Mouse (Mus musculus) neural tube, embryonic 13.5 days (tissue): ENCODE data around the gene Zfp60. TPM values are rescaled to one million over a fixed set of nuclear protein-coding genes. Genes with fewer than 3 reads are reported as not detected.
"Not testable (repeated sequence)": the region's sequence is repeated elsewhere in the genome, so short reads cannot be mapped to it uniquely, and the experiment has no call there.

Source experiments
- ATAC-seq: fragments of 200-750 bp; cut with Nextera tagmentation; 2 replicates; pipeline ENCODE4 v1.8.0; 2017; ENCODE audit warnings: low read depth, mild to moderate bottlenecking, moderate TSS enrichment, moderate library complexity
- H3K27ac ChIP-seq: fragments of 300-500 bp; sonication (generic); replicated peaks from 2 replicates; pipeline ENCODE4 v1.5.1; 2015; ENCODE audit warnings: moderate library complexity, mild to moderate bottlenecking, inconsistent platforms
- H3K27me3 ChIP-seq: fragments of 300-500 bp; sonication (generic); 2 replicates; pipeline ENCODE4 v1.6.1; 2015; ENCODE audit warnings: mild to moderate bottlenecking, inconsistent platforms
- H3K36me3 ChIP-seq: fragments of 300-500 bp; sonication (generic); 2 replicates; pipeline ENCODE4 v1.6.1; 2015; ENCODE audit warnings: mild to moderate bottlenecking, inconsistent platforms
- H3K4me1 ChIP-seq: fragments of 300-500 bp; sonication (generic); replicated peaks from 2 replicates; pipeline ENCODE4 v1.6.1; 2015; ENCODE audit warnings: inconsistent platforms
- H3K4me2 ChIP-seq: fragments of 300-500 bp; sonication (generic); 2 replicates; pipeline ENCODE4 v1.6.1; 2015; ENCODE audit warnings: inconsistent platforms, mild to moderate bottlenecking, moderate library complexity
- H3K4me3 ChIP-seq: fragments of 300-500 bp; sonication (generic); 2 replicates; pipeline ENCODE4 v1.5.1; 2015; ENCODE audit warnings: mild to moderate bottlenecking, inconsistent platforms
- H3K9ac ChIP-seq: fragments of 300-500 bp; sonication (generic); 2 replicates; pipeline ENCODE4 v1.6.1; 2015; ENCODE audit warnings: moderate library complexity, mild to moderate bottlenecking, inconsistent platforms
- H3K9me3 ChIP-seq: fragments of 300-500 bp; sonication (generic); 2 replicates; pipeline ENCODE4 v1.6.1; 2016; ENCODE audit warnings: inconsistent platforms
- WGBS: fragments of 180-500 bp; shearing (Covaris S2); methylation state at CpG from one replicate; pipeline ENCODE4 v1.1.7; 2015; 5-methylcytosine and 5-hydroxymethylcytosine counted together
- polyA plus RNA-seq: library from polyadenylated mRNA; unstranded; fragments of >200 nt; fragmentation: Nextera tagmentation; extraction: Ambion mirVana; gene quantifications from 2 replicates; pipeline ENCODE4 v1.2.1, GENCODE M21; 2015

Gene Zfp60
- polyA plus RNA-seq, 1 experiment from 2014 or later, result 104 TPM

- ATAC-seq, result peak; percentile 88
- no peaks in the 10 kb centered on the region for H3K9me3 ChIP-seq
- peak overlapping the region; percentile 77 for H3K27ac ChIP-seq
- no peaks in the 10 kb centered on the region for H3K4me1 ChIP-seq
- 42% methylated on average over 12 of the region's 12 CpGs for WGBS
- H3K4me3 ChIP-seq, result no peak overlapping the region
- H3K27me3 ChIP-seq, result no peaks in the 10 kb centered on the region
- H3K4me2 ChIP-seq, result no peak overlapping the region
- peak overlapping the region; percentile 62 for H3K9ac ChIP-seq
- no peaks in the 10 kb centered on the region for H3K36me3 ChIP-seq
Measured at GRCm38 (mm10) chr7:27725566-27726538, 5.3 kb upstream of the Zfp60 start.

GRCm38 (mm10) chr7:27727471-27727870 lies 3.7 kb upstream of the Zfp60 start:
- no peaks in the 10 kb centered on the region for H3K27me3 ChIP-seq
- H3K4me2 ChIP-seq, result no peak overlapping the region
- H3K36me3 ChIP-seq, result no peaks in the 10 kb centered on the region
- H3K9ac ChIP-seq, result no peak overlapping the region
- H3K4me1 ChIP-seq, result peaks cover 1% of the 10 kb centered on the region
- no peak overlapping the region for H3K27ac ChIP-seq
- ATAC-seq, result no peak
- H3K9me3 ChIP-seq, result no peaks in the 10 kb centered on the region
- 70% methylated on average over 2 of the region's 2 CpGs for WGBS
- H3K4me3 ChIP-seq, result no peak overlapping the region

GRCm38 (mm10) chr7:27731946-27732345 lies 757 bp downstream of the Zfp60 start:
- H3K9me3 ChIP-seq, result no peaks in the 10 kb centered on the region
- peak overlapping the region; percentile 99 for H3K9ac ChIP-seq

GRCm38 (mm10) chr7:27732508-27732907 lies 1.3 kb downstream of the Zfp60 start:
- no peaks in the 10 kb centered on the region for H3K27me3 ChIP-seq
- H3K9me3 ChIP-seq, result no peaks in the 10 kb centered on the region
- WGBS, result 65% methylated on average over 6 of the region's 6 CpGs
- peak overlapping the region; percentile 99 for H3K9ac ChIP-seq
- peak overlapping the region; percentile 99 for H3K27ac ChIP-seq
- no peaks in the 10 kb centered on the region for H3K36me3 ChIP-seq
- H3K4me3 ChIP-seq, result peak overlapping the region; percentile 81
- no peak for ATAC-seq
- H3K4me1 ChIP-seq, result peaks cover 41% of the 10 kb centered on the region
- H3K4me2 ChIP-seq, result peak overlapping the region; percentile 84

More at GRCm38 (mm10) chr7:27731946-27732345, 757 bp downstream of the Zfp60 start:
- Histone ChIP-seq H3K27me3 (no peaks in the 10 kb centered on the region), H3K27ac (peak overlapping the region; percentile 99), H3K36me3 (no peaks in the 10 kb centered on the region), H3K4me3 (peak overlapping the region; percentile 81), H3K4me2 (peak overlapping the region; percentile 84), H3K4me1 (peaks cover 41% of the 10 kb centered on the region)
- 2% methylated on average over 12 of the region's 12 CpGs for WGBS
- ATAC-seq, result peak; percentile 17; the same call in 1 of the 2 replicates

GRCm38 (mm10) chr7:27735457-27735856 lies 4.3 kb downstream of the Zfp60 start:
- H3K9ac ChIP-seq, result peak overlapping the region; percentile 55
- 0 out of 2 replicates have a peak overlapping the region, but pooled peaks have one; percentile 8 for H3K4me3 ChIP-seq
- peaks cover 41% of the 10 kb centered on the region for H3K4me1 ChIP-seq
- no peaks in the 10 kb centered on the region for H3K27me3 ChIP-seq
- H3K9me3 ChIP-seq, result no peaks in the 10 kb centered on the region
- ATAC-seq, result no peak
- peak overlapping the region; percentile 53 for H3K27ac ChIP-seq
- H3K36me3 ChIP-seq, result peaks cover 22% of the 10 kb centered on the region
- 18% methylated on average over 5 of the region's 5 CpGs for WGBS
- H3K4me2 ChIP-seq, result peak overlapping the region; percentile 84

- peaks cover 3% of the 10 kb centered on the region; the same call in 1 of the 2 replicates for H3K9me3 ChIP-seq
- H3K4me3 ChIP-seq, result no peak overlapping the region
- WGBS, result 9% methylated on average over 5 of the region's 5 CpGs
Measured at GRCm38 (mm10) chr7:27756351-27757047, 25.3 kb downstream of the Zfp60 start.

GRCm38 (mm10) chr7:27757048-27757375 lies 25.8 kb downstream of the Zfp60 start:
- Histone ChIP-seq H3K9ac (no peak overlapping the region), H3K4me1 (peaks cover 21% of the 10 kb centered on the region), H3K9me3 (no peaks in the 10 kb centered on the region; the same call in 1 of the 2 replicates), H3K27me3 (no peaks in the 10 kb centered on the region), H3K27ac (peak overlapping the region; percentile 49), H3K4me3 (no peak overlapping the region), H3K36me3 (peaks cover 18% of the 10 kb centered on the region), H3K4me2 (no peak overlapping the region)
- 19% methylated on average over 3 of the region's 3 CpGs for WGBS
- no peak for ATAC-seq

More at GRCm38 (mm10) chr7:27756351-27757047, 25.3 kb downstream of the Zfp60 start:
- H3K4me1 ChIP-seq, result peaks cover 21% of the 10 kb centered on the region
- H3K27me3 ChIP-seq, result no peaks in the 10 kb centered on the region
- H3K4me2 ChIP-seq, result 0 out of 2 replicates have a peak overlapping the region, but pooled peaks have one; percentile 2
- no peak overlapping the region for H3K9ac ChIP-seq
- peak; percentile 69 for ATAC-seq
- H3K36me3 ChIP-seq, result peaks cover 23% of the 10 kb centered on the region
- peak overlapping the region; percentile 49 for H3K27ac ChIP-seq

GRCm38 (mm10) chr7:27765176-27765886 lies 34.1 kb downstream of the Zfp60 start:
- H3K27ac ChIP-seq, result no peak overlapping the region
- H3K9ac ChIP-seq, result peak overlapping the region; percentile 54
- H3K36me3 ChIP-seq, result no peaks in the 10 kb centered on the region
- no peaks in the 10 kb centered on the region for H3K27me3 ChIP-seq
- no peaks in the 10 kb centered on the region for H3K4me1 ChIP-seq
- WGBS, result 17% methylated on average over 17 of the region's 17 CpGs
- H3K9me3 ChIP-seq, result no peaks in the 10 kb centered on the region; the same call in 1 of the 2 replicates
- peak overlapping the region; percentile 29 for H3K4me3 ChIP-seq
- ATAC-seq, result no peak
- peak overlapping the region; percentile 52 for H3K4me2 ChIP-seq

GRCm38 (mm10) chr7:27789306-27789705 lies 58.1 kb downstream of the Zfp60 start:
- H3K4me3 ChIP-seq, result no peak overlapping the region
- no peak overlapping the region for H3K9ac ChIP-seq
- WGBS, result 84% methylated on average over 5 of the region's 5 CpGs
- H3K4me1 ChIP-seq, result no peaks in the 10 kb centered on the region
- H3K27ac ChIP-seq, result no peak overlapping the region
- no peaks in the 10 kb centered on the region for H3K36me3 ChIP-seq
- peaks cover 24% of the 10 kb centered on the region for H3K9me3 ChIP-seq
- no peak overlapping the region for H3K4me2 ChIP-seq
- H3K27me3 ChIP-seq, result no peaks in the 10 kb centered on the region
- no peak for ATAC-seq

- not testable (repeated sequence) for H3K36me3 ChIP-seq, H3K27ac ChIP-seq, H3K9ac ChIP-seq, H3K9me3 ChIP-seq, H3K27me3 ChIP-seq, ATAC-seq, H3K4me2 ChIP-seq, H3K4me1 ChIP-seq, H3K4me3 ChIP-seq
- WGBS, result 60% methylated on average over 3 of the region's 3 CpGs
Measured at GRCm38 (mm10) chr7:27793865-27794264, 62.7 kb downstream of the Zfp60 start.

- Histone ChIP-seq H3K9me3 (peaks cover 3% of the 10 kb centered on the region; the same call in 1 of the 2 replicates), H3K4me3 (no peak overlapping the region), H3K27me3 (no peaks in the 10 kb centered on the region), H3K27ac (no peak overlapping the region), H3K4me2 (no peak overlapping the region), H3K4me1 (peaks cover 7% of the 10 kb centered on the region; the same call in 1 of the 2 replicates), H3K36me3 (no peaks in the 10 kb centered on the region), H3K9ac (no peak overlapping the region)
- ATAC-seq, result no peak
Measured at GRCm38 (mm10) chr7:27794566-27794965, 63.4 kb downstream of the Zfp60 start.
